Mouse (Mus musculus) kidney, postnatal 4 days (tissue): Measurements from ENCODE around the gene Epb41.

Experiments
- DNase-seq, 2 experiments: peaks; one replicate each; pipeline ENCODE4 v3.0.0; 2021; ENCODE audit warnings: mixed read lengths in 2 of 2

Gene Epb41

DNA sequence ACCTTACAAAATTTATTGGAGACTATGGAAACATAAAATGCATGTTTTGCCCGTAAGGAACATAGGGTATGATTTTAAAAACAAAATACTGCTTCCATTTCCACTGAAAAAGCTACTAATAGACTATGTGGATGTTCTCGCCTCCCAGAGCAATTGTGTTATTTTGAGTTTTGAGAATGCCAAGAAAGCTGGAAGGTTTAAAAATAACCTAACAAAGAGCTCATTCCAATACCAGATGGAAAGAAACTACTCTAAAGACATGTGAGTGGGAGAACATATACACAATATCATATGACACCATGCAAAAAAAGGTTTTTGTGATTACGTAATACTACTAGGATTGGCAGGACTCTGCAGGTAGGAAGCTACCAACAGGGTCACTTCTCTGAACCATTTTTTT, 31.4 kb downstream of the Epb41 start:
- no peak for DNase-seq

DNA sequence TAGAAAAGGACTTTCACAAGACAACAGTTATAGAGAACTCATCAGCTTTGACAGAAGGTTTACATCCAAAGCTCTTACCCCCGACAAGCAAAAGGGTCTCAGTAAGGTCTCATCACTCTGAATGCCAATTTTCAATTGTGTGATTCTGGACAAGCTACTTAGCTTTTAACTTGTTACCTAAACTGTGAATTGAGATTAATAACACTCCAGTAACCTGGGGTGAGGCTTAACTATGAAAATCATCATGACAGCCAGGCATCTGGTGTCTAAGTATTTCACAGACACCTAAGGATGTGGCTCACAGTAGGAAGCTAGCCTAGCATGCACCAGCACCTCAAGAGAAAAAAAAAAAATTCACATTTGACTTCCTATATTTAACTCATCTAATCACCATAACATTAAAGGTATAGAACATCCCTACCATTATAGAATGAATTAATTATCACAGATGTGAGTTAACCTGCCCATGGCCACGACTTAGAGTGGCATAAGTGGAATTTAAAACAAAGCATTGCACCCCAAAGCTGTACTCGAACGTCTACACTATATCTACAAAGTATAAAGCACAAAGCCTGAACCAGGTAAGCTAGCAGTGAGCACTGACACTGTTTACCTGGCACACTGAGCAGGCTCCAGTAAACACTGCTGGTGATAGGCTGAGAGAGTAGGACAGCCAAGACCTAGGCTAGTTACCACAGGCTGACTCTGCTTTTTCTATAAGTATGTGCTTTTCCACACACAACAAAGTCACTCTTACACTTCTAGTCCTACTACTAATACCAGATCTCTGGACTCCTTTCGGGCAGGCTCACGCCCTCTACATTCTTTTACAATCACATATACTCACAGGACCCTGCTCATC, 33.4 kb downstream of the Epb41 start:
- no peak for DNase-seq

DNA sequence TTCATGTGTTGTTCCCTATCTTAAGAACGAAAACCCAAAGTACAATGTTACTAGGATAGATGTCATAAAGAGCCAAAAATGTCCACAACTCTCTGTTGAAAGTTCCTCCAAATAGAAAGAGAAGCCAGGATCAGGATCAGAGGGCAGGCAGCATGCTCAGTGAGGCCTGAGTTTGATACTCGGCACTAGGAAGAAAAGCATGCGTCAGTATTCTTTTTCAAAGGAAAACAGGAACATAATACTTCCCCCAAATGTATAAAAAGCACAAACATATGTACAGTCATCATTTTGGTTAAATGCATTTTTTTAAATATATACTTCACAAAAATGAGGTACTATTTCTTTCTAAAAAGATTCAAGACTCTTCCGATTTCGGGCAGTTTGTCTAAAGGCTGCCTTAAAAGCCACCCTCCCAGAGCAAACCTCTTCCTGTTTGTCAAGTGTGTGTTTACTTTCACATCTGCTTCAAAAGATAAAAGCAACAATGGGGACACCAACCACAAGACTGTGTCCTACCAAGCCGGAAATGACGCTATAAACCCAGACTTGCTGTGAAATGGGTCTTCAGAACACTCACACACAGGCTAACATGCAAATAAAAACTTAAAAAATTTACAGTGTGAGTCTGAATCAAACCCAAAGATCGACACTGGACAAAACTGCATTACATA, 35.0 kb downstream of the Epb41 start:
- DNase-seq, result no peak

DNA sequence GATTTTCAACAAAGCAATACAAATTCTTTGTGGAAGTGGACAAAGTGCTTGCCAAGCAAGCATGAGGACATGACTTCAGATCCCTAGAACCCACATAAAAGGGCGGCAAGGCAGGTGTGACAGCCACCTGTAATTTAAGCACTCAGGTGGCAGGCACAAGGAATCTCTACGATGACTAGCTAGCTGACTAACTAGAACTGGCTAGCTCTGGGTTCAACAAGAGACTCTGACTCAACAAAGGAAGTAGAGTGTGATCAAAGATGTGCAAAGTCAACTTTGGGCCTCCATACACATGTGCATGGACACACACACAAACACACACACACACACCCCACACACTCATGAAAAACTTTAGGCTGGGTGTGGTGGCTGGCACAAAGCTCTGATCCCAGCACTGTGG, 35.6 kb downstream of the Epb41 start:
- no peak for DNase-seq

DNA sequence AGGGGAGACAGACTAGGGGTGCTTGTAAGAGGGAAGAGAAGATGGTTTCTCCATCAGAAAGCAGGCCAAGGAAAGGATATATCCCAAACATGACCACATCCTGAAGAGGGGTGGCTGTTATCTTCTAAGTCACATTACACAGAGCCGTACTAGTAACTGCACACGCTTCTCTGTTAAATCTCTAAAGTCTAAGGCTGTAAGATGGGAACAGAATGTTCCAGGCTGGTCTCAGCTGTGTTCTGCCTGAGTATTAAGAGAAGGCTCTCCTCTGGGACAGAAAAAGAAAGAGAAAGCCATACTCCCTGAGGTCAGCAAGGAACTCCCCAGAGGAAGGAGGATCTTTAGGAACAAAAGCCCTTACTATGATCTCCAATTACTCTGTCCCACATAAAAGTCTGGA, 36.3 kb downstream of the Epb41 start:
- DNase-seq, result no peak

DNA sequence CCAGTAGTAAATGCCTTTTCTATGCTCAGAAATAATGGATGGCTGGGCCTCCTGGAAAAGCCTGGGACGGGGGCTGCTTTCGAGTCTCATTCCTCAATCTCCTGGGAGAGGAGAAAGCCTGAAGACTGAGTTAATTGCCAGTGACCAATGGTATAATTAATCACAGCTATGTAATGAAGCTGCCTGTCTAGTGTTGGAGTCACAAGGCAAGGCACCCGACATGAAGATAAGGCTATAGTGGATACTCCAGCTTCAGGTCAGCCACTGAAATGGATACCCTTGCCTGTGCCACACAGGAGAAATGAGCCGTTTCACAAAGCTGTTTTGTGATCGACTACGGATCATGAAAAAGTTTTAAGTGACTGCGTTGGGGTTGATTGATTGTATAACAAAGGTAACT, 37.1 kb downstream of the Epb41 start:
- DNase-seq, result no peak

DNA sequence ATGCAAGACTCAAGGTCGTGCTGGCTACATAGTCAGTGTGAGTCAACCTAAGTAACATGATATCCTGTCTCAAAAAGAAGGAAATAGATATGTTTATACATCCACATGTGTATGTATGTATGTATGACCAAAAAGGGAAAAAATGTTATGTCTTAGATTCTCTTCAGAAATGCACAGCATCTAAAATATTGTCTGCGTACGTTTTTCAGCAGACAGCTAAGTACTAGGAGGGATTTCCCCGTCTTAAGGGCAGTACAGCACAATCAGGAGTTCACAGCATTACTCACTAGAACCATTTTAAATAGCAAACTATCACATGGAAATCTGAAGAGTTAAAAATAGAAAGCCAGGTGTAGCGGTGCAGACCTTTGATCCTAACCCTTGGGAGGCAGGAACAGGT, 38.0 kb downstream of the Epb41 start:
- no peak for DNase-seq

DNA sequence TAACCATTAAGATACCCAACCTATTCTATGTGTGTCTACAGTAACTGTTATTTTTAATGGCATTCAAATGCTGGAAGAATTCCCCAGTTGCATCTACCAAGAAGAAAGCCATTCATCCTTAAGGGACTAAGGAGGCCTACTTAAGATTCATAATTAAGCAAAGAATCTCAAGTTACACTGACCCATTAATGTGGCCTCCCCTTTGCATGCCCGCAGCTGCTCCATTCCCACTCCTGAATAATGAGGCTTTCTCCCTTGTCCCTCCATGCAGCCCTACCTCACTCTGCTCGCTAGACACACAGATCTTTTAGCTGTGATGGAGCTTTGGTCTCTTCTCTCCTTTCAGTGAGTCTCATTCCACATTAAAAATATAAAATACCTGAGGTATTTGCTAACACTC, 40.9 kb downstream of the Epb41 start:
- no peak for DNase-seq

DNA sequence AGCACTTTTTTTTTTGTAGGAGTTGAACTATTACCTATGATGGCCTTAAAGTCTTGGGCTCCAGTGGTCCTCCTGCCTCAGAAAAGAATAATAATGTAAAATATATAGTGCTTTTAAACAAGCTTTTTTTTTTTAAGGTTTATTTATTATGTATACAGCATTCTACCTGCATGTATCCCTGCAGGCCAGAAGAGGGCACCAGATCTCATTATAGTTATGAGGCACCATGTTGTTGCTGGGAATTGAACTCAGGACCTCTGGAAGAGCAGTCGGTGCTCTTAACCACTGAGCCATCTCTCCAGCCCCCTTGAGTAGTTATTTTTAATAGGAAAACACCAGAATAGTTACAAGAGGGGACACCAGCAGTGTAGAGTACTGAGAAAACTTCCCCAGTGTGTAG, 41.9 kb downstream of the Epb41 start:
- DNase-seq, result no peak

DNA sequence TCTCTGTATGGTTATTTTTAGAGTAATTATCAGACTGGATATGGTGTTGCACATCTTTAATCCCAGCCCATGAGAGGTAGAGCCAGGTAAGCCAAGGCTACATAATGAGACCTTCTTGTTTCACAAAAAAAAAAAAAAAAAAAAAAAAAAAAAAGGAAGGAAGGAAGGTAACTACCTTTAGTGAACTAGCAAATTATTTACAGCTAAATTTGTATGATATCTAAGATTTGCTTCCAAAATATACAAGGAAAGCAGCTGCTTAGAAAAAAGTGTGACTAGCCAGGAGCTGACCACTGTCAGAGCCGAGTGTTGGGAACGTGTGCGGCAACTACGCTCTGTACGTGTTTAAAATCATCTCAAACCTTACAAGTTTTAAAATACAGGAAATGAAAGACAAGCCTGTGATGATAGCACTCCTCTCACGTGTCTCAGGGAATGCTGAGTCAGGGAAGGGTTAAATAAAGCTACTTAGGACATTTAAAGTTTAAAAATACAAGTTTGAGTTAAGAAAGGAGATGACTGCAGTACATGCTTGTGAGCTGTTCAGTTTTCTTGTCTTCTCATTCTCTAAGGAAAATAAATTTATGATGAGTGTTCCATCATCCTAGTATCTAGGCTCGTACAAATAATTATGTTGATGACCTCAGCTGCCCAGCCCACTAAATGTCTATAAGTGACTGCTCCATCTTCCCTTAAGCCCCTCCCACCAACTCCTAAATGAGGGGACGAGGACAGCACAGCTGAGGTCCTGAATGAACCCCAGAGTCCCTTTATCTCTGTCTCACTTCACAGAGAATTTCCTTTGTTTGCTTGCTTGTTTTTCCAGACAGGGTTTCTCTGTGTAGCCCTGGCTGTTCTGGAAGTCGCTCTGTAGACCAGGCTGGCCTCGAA, 45.0 kb downstream of the Epb41 start:
- no peak for DNase-seq

DNA sequence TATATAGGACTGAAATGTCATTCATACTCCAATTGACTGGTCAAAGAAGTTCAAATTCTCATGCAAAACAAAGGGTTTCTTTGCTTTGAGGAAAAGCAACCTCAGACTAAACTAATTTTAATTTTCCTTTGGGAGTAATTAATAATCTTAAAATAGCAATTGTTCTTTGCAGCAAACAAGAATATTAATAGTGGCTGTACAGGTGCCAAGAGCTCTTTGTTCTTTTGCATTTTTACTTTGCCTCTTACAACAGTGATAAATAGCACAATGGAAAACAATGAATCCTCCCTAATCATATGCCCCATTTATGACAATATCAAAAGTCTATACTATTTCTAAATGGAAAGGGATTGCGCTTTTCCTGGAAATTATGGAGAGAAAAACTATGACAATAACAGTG, 47.3 kb downstream of the Epb41 start:
- no peak for DNase-seq

DNA sequence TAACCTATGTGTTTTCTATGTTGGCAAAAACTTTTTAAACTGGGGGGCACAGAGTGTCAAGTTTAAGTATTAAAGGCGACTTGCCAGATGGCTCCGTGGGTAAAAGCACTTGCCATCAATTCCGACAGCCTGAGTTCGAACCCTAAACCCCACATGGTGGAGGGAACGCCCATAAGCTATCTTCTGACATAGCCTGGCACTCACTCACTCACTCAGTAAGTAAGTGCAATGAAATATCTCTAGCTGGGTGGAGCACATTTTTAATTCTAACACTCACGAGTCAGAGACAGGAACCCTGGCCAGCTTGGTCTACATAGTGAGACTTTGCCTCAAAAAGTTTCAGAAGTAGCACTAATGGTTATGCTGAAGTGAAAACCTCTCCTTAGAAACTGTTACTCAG, 48.0 kb downstream of the Epb41 start:
- no peak for DNase-seq

DNA sequence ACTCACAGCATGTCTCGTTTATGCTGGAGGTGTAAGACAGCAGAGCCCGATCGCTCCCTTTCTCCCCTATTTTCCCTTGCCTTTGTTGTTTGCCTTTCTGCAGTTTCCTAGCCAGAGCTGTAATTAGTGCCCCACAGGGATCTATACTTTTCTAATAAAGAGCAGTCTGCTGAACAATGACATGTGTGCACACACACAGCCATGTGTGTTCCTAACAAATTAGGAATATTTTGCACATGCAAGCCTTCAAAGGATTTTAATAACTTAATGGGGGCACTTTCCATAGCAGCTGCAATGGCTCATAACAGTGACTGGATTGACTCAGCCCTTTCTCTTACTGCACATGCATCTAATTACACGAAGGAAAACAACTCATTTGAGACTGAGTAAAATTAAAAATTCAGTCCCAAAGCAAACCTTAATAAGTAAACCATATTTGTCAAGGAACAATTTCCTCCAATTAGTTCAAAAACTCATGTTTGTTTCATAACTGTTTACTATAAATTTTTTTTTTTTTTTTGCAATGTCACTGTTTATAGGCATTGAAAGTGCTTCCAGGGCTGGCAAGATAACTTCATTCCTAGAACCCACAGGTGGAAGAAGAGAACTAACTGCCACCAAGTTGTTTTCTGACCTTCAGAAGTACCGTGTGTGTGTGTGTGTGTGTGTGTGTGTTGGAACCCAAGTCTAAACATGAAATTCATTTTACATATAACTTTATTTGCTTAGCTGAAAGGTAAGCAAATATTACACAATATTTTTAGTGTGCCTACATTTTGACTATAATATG, 49.2 kb downstream of the Epb41 start:
- no peak for DNase-seq

DNA sequence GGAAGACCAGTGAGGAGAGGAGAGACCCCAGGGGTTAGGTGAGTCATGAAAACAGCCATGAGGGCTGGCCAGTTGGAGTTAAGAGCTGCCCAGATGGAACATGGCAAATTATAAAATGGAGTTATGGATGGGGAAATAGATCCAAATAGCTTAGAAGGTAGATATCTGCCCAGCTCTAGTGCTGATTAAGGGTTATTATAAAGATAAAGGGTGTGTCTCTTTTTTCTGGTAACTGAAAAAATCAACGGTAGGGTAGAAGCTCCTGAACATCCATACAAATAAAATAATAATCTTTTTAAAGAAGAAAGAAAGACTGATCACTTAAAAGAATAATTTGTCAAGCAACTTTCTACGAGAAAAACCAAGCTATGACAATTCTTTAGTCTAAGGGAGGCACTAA, 49.9 kb downstream of the Epb41 start:
- DNase-seq, result no peak

DNA sequence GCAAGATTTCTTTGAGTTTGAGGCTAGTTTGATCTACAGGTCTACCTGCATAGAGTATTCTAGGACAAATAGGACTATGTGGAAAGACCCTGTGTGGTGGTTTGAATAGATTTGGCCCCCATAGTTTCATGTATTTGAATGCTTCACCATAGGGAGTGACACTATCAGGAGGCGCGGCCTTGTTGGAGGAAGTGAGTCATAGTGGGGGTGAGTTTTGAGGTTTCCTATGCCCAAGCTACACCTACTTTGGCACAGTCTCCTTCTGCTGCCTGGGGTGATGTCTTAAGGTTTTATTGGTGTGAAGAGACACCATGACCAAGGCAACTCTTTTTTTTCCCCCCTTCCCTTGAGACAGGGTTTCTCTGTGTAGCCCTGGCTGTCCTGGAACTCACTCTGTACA, 51.3 kb downstream of the Epb41 start:
- DNase-seq, result no peak

DNA sequence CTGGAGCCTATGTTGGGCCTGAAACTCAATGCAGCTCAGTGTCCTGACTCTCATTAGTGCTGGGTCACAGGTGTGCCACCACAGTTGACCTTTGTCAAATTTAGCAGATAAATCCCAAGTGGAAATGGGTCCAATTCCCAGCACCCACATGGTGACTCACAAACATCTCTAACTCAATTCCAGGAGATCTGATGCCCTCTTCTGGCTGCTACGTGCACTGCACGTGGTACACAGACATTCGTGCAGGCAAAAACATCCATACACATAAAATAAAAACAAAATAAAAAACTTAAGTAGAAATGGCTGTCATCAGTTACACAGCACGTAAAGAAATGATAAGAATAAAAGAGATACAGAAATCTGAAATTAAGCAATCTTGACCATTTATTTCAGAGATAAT, 52.5 kb downstream of the Epb41 start:
- no peak for DNase-seq

DNA sequence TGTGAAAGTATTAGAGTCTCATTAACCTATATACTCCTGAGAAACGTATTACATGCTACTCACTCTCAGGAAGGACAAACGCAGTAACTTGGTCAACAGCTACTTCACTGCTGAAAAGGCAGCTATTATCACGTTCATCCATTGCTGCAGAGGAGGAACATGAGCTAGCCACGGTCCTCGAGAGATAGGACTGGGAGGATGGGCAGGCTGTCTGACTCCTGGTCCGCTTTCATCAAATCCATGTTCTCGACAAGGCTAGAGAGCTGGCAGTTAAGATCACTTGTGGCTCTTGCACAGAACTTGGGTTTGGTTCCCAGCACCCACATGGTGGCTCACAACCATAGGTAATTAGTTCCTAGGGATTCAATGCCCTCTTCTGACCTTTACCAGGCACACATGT, 53.2 kb downstream of the Epb41 start:
- no peak for DNase-seq

DNA sequence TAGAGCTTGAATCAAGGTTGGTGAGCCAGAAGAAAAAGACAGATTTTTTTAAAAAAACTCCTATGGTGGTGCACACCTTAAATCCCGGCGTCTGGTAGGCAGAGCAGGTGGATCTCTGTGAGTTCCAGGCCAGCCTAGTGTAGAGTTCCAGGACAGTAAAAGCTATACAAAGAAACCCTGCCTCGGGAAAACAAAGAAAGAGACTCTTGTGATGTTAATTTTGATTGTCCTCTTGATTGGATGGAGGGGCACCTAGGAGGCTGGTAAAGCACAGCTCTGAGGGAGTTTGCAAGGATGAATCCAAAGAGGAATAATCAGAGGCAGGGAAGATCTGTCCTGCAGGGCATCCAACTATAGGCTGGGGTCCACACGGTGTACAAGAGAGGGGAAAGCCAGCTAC, 56.6 kb downstream of the Epb41 start:
- no peak for DNase-seq

DNA sequence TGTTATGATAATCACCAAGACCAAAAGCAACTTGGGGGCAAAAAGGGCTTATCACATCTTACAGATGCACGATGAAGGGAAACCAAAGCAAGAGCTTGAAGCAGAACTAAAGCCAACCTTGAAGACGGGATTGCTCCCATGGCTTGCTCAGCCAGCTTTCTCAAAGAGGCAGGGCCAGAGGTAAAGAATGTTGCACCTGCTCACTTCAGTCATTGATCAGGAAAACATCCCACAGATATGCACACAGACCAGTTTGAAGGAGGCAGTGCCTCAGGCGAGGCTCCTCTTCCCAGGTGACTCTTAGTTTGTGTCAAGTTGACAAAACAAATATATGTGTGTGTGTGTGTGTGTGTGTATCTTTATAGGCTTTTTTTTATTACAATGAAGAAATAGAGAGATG, 59.7 kb downstream of the Epb41 start:
- no peak for DNase-seq

DNA sequence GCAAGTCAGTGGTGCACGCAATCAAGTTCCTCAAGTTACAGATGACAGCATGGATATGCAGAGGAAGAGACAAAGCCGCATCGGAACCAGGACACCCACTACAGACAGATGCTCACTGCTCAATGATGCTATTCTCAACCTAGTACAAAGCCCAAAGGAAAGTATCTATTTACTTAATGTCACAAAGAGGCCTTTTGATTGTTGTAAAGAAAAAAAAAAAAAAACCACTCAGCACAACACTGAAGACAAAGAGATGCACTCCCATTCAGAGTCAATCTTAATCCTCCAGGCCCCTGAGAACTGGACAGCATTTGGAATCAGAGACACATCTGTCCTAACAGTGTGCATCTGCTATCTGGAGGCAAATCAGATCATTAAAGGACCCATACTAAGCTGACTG, 63.5 kb downstream of the Epb41 start:
- DNase-seq, result no peak

DNA sequence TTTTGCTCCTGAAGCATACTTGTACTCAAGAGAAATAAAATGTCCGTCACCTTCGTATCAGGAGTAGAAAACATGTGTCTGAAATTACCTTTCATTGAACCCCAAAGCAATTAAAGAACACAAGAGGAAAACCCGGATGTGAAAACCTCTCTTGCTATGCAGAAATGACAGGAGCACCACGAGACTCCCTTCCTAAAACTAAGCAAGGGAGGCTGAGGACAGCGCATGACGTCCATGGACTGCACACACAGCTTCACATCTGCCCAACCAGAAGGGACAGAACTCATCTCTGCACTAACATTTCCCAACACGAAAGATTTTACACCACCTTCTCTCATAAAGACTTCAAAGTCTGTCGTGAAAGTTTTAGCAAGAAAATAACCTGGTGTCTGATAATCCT, 64.7 kb downstream of the Epb41 start:
- no peak for DNase-seq

DNA sequence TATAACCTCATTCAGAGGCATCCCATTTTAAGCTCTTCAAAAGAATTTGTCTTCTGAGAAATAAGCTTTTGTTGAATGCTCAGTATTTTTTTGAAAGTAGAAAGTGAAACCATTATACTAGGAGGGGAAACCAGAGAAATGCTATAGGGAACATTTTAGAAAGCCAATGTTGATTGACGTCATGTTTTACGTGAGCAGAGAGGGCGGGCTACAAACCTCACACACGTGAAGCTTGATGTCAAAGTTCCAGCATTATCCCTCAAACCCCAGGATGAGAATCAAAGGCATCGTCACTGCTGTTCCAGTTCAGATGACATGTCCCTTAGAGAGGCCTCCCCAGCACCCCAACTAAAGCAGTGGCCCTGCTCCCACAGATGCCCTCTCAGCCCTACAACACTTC, 66.9 kb downstream of the Epb41 start:
- no peak for DNase-seq

DNA sequence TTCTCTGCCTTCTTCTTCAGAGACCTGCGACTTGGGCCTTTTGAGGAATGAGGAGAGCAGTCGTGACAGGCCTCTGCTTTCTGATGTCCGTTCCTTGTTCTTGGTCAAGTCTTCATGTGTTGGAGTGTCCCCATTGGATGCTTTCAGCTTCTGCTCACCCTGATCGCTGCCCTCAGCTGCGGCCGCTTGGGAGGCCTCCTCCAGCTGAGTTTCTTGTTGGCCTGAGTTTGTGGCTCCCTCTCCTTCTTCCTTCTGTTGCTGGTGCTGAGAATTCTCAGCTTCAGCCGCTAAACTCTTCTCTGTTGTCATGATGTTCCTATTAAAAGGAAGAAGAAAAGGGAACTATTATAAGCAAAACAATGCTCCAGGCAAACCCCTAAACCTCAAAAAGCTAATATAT, 68.0 kb downstream of the Epb41 start:
- no peak for DNase-seq
